Mouse (Mus musculus) stomach, embryonic 16.5 days (tissue): ENCODE measurements around the gene Tle3. TPM values are rescaled to one million over a fixed set of nuclear protein-coding genes. Genes with fewer than 3 reads are reported as not detected.

Experiments used
- ATAC-seq: fragments of 200-750 bp; cut with Nextera tagmentation; 2 replicates; pipeline ENCODE4 v1.8.0; 2017; ENCODE audit warnings: moderate number of reproducible peaks, moderate TSS enrichment; ENCODE audit not compliant: insufficient read depth, low FRiP score
- H3K27ac ChIP-seq: fragments of 300-500 bp; sonication (generic); 2 replicates; pipeline ENCODE4 v1.5.1; 2014; ENCODE audit warnings: low read length
- H3K27me3 ChIP-seq: fragments of 300-500 bp; sonication (generic); 2 replicates; pipeline ENCODE4 v1.6.1; 2014; ENCODE audit warnings: low read length, control low read depth, mixed read lengths; ENCODE audit not compliant: control insufficient read depth, insufficient read depth
- H3K36me3 ChIP-seq: fragments of 300-500 bp; sonication (generic); 2 replicates; pipeline ENCODE4 v1.6.1; 2014; ENCODE audit warnings: low read length; ENCODE audit not compliant: control insufficient read depth, insufficient read depth
- H3K4me1 ChIP-seq: fragments of 300-500 bp; sonication (generic); 2 replicates; pipeline ENCODE4 v1.6.1; 2014; ENCODE audit warnings: low read length, control low read depth, mixed read lengths; ENCODE audit not compliant: control insufficient read depth, insufficient read depth
- H3K4me2 ChIP-seq: fragments of 300-500 bp; sonication (generic); 2 replicates; pipeline ENCODE4 v1.6.1; 2014; ENCODE audit warnings: low read depth, low read length, mixed read lengths
- H3K4me3 ChIP-seq: fragments of 300-500 bp; sonication (generic); replicated peaks from 2 replicates; pipeline ENCODE4 v1.5.1; 2014; ENCODE audit warnings: mild to moderate bottlenecking, low read length
- H3K9ac ChIP-seq: fragments of 300-500 bp; sonication (generic); 2 replicates; pipeline ENCODE4 v1.6.1; 2014; ENCODE audit warnings: low read length
- H3K9me3 ChIP-seq: fragments of 300-500 bp; sonication (generic); replicated peaks from 2 replicates; pipeline ENCODE4 v1.6.1; 2016; ENCODE audit warnings: low read length, control low read depth; ENCODE audit not compliant: control insufficient read depth
- WGBS: fragments of 180-500 bp; shearing (Covaris S2); extraction: QIAGEN DNeasy Blood & Tissue Kit; methylation state at CpG from one replicate; pipeline ENCODE4 v1.1.7; 2014; 5-methylcytosine and 5-hydroxymethylcytosine counted together
- polyA plus RNA-seq: library from polyadenylated mRNA; unstranded; fragments of >200 nt; fragmentation: Nextera tagmentation; extraction: Ambion mirVana; gene quantifications from 2 replicates; pipeline ENCODE4 v1.2.1, GENCODE M21; 2015

The Tle3 gene
- polyA plus RNA-seq, 1 experiment from 2014 or later = 20.2 TPM

GRCm38 (mm10) chr9:61372976-61373633 is 939 bp downstream of the Tle3 start:
- peak overlapping the region; percentile 97 for H3K27ac ChIP-seq
- no peaks in the 10 kb centered on the region for H3K27me3 ChIP-seq
- peak overlapping the region; percentile 91 for H3K4me3 ChIP-seq
- peak overlapping the region; percentile 97 for H3K9ac ChIP-seq
- H3K9me3 ChIP-seq = no peaks in the 10 kb centered on the region
- WGBS = under 1% methylated on average over 65 of the region's 66 CpGs
- no peak for ATAC-seq
- peak overlapping the region; percentile 89 for H3K4me2 ChIP-seq
- 0 out of 2 replicates have a peak, but pooled peaks cover 3% of the 10 kb centered on the region for H3K36me3 ChIP-seq
- peaks cover 57% of the 10 kb centered on the region for H3K4me1 ChIP-seq

- ATAC-seq = no peak
- Histone ChIP-seq H3K4me2 (peak overlapping the region; percentile 89), H3K4me3 (peak overlapping the region; percentile 91), H3K27ac (peak overlapping the region; percentile 97), H3K4me1 (peaks cover 59% of the 10 kb centered on the region), H3K27me3 (no peaks in the 10 kb centered on the region), H3K36me3 (0 out of 2 replicates have a peak, but pooled peaks cover 3% of the 10 kb centered on the region), H3K9me3 (no peaks in the 10 kb centered on the region), H3K9ac (peak overlapping the region; percentile 97)
- 2% methylated on average over 23 of the region's 23 CpGs for WGBS
These were observed 1.4 kb downstream of the Tle3 start for GRCm38 (mm10) chr9:61373634-61373941.

GRCm38 (mm10) chr9:61373942-61374900 is 2.1 kb downstream of the Tle3 start:
- H3K27ac ChIP-seq = peak overlapping the region; percentile 97
- 0 out of 2 replicates have a peak, but pooled peaks cover 3% of the 10 kb centered on the region for H3K36me3 ChIP-seq
- H3K27me3 ChIP-seq = no peaks in the 10 kb centered on the region
- H3K4me1 ChIP-seq = peaks cover 59% of the 10 kb centered on the region
- H3K9me3 ChIP-seq = no peaks in the 10 kb centered on the region
- ATAC-seq = no peak
- H3K9ac ChIP-seq = peak overlapping the region; percentile 97
- WGBS = 1% methylated on average over 49 of the region's 51 CpGs
- peak overlapping the region; percentile 91 for H3K4me3 ChIP-seq
- H3K4me2 ChIP-seq = peak overlapping the region; percentile 89

GRCm38 (mm10) chr9:61375002-61375401 is 2.8 kb downstream of the Tle3 start:
- Histone ChIP-seq H3K4me1 (peaks cover 58% of the 10 kb centered on the region), H3K9ac (peak overlapping the region; percentile 97), H3K4me3 (peak overlapping the region; percentile 91), H3K27ac (peak overlapping the region; percentile 97; the same call in 1 of the 2 replicates), H3K36me3 (0 out of 2 replicates have a peak, but pooled peaks cover 3% of the 10 kb centered on the region), H3K4me2 (peak overlapping the region; percentile 89), H3K27me3 (no peaks in the 10 kb centered on the region), H3K9me3 (no peaks in the 10 kb centered on the region)
- WGBS = 34% methylated on average over 5 of the region's 5 CpGs
- ATAC-seq = no peak

GRCm38 (mm10) chr9:61375802-61376561 is 3.8 kb downstream of the Tle3 start:
- peaks cover 68% of the 10 kb centered on the region for H3K4me1 ChIP-seq
- H3K9ac ChIP-seq = peak overlapping the region; percentile 24; the same call in 1 of the 2 replicates
- H3K27ac ChIP-seq = peak overlapping the region; percentile 72

GRCm38 (mm10) chr9:61376650-61377049 is 4.5 kb downstream of the Tle3 start:
- Histone ChIP-seq H3K4me2 (peak overlapping the region; percentile 89), H3K27ac (peak overlapping the region; percentile 69)
- no peak for ATAC-seq

More at GRCm38 (mm10) chr9:61375802-61376561, 3.8 kb downstream of the Tle3 start:
- Histone ChIP-seq H3K4me3 (peak overlapping the region; percentile 32), H3K36me3 (0 out of 2 replicates have a peak, but pooled peaks cover 3% of the 10 kb centered on the region), H3K27me3 (no peaks in the 10 kb centered on the region), H3K9me3 (no peaks in the 10 kb centered on the region), H3K4me2 (peak overlapping the region; percentile 89)
- WGBS = 40% methylated on average over 11 of the region's 11 CpGs
- peak; percentile 31; the same call in 1 of the 2 replicates for ATAC-seq

GRCm38 (mm10) chr9:61377706-61378479 is 5.7 kb downstream of the Tle3 start:
- Histone ChIP-seq H3K9ac (peak overlapping the region; percentile 43; the same call in 1 of the 2 replicates), H3K4me1 (peaks cover 81% of the 10 kb centered on the region), H3K36me3 (0 out of 2 replicates have a peak, but pooled peaks cover 3% of the 10 kb centered on the region), H3K4me3 (peak overlapping the region; percentile 32; the same call in 1 of the 2 replicates), H3K27ac (peak overlapping the region; percentile 69), H3K4me2 (peak overlapping the region; percentile 89), H3K27me3 (no peaks in the 10 kb centered on the region), H3K9me3 (no peaks in the 10 kb centered on the region)
- WGBS = 41% methylated on average over 9 of the region's 9 CpGs
- ATAC-seq = peak; percentile 16; the same call in 1 of the 2 replicates

More at GRCm38 (mm10) chr9:61376650-61377049, 4.5 kb downstream of the Tle3 start:
- H3K9me3 ChIP-seq = no peaks in the 10 kb centered on the region
- H3K4me3 ChIP-seq = peak overlapping the region; percentile 32
- 0 out of 2 replicates have a peak, but pooled peaks cover 3% of the 10 kb centered on the region for H3K36me3 ChIP-seq
- WGBS = 31% methylated on average over 3 of the region's 3 CpGs
- H3K4me1 ChIP-seq = peaks cover 69% of the 10 kb centered on the region
- H3K27me3 ChIP-seq = no peaks in the 10 kb centered on the region
- no peak overlapping the region for H3K9ac ChIP-seq

GRCm38 (mm10) chr9:61378516-61378915 is 6.3 kb downstream of the Tle3 start:
- 0 out of 2 replicates have a peak overlapping the region, but pooled peaks have one; percentile 89 for H3K4me2 ChIP-seq
- 48% methylated on average over 8 of the region's 8 CpGs for WGBS
- H3K27ac ChIP-seq = no peak overlapping the region
- H3K4me3 ChIP-seq = no peak overlapping the region
- H3K9ac ChIP-seq = no peak overlapping the region
- no peaks in the 10 kb centered on the region for H3K9me3 ChIP-seq
- no peak for ATAC-seq
- 0 out of 2 replicates have a peak, but pooled peaks cover 3% of the 10 kb centered on the region for H3K36me3 ChIP-seq
- no peaks in the 10 kb centered on the region for H3K27me3 ChIP-seq
- H3K4me1 ChIP-seq = peaks cover 87% of the 10 kb centered on the region
